Mouse (Mus musculus) MEL (cell line): ENCODE measurements around the gene Macf1.

ENCODE experiments used
- BHLHE40 ChIP-seq: IDR thresholded peaks from 2 replicates; pipeline ENCODE4 v1.6.1; 2012; ENCODE audit warnings: low read depth, mild to moderate bottlenecking, inconsistent platforms, low read length, improper control_type of control experiment, borderline replicate concordance
- CTCF ChIP-seq, 3 experiments: IDR thresholded peaks in 2 of 3; conservative IDR thresholded peaks in 1 of 3; 2 replicates each; pipeline ENCODE4 v1.5.1; 2011 to 2012; ENCODE audit warnings: low read length in 3 of 3, low read depth in 2 of 3, mild to moderate bottlenecking in 2 of 3, improper control_type of control experiment in 1 of 3, inconsistent platforms in 1 of 3, mixed read lengths in 1 of 3, moderate library complexity in 1 of 3; ENCODE audit not compliant: control insufficient read depth in 1 of 3, insufficient read depth in 1 of 3, poor library complexity in 1 of 3, severe bottlenecking in 1 of 3
- EP300 ChIP-seq, 2 experiments: IDR thresholded peaks; 2 replicates each; pipeline ENCODE4 v1.6.1; 2011; ENCODE audit warnings: improper control_type of control experiment in 2 of 2, low read length in 2 of 2, low read depth in 1 of 2, mild to moderate bottlenecking in 1 of 2
- GATA1 ChIP-seq: IDR thresholded peaks from 2 replicates; pipeline ENCODE4 v1.6.1; 2011; ENCODE audit warnings: low read depth, low read length, improper control_type of control experiment
- KAT2A ChIP-seq: conservative IDR thresholded peaks from 2 replicates; pipeline ENCODE4 v1.6.1; 2012; ENCODE audit warnings: low read depth, low read length, improper control_type of control experiment, inconsistent platforms
- MYC ChIP-seq: IDR thresholded peaks from 2 replicates; pipeline ENCODE4 v1.6.1; 2011; ENCODE audit warnings: low read depth, mild to moderate bottlenecking, low read length, improper control_type of control experiment, moderate library complexity
- NRF1 ChIP-seq: IDR thresholded peaks from 2 replicates; pipeline ENCODE4 v1.6.1; 2014; ENCODE audit warnings: low read depth, mild to moderate bottlenecking, inconsistent platforms, low read length, improper control_type of control experiment, moderate library complexity; ENCODE audit not compliant: poor library complexity, insufficient read depth, severe bottlenecking
- POLR2A ChIP-seq, 2 experiments: IDR thresholded peaks; 2 replicates each; pipeline ENCODE4 v1.6.1; 2011 to 2012; ENCODE audit warnings: low read length in 2 of 2, mild to moderate bottlenecking in 2 of 2, control low read depth in 1 of 2, improper control_type of control experiment in 1 of 2, low read depth in 1 of 2, moderate library complexity in 1 of 2; ENCODE audit not compliant: control insufficient read depth in 1 of 2, insufficient read depth in 1 of 2, poor library complexity in 1 of 2
- SMC3 ChIP-seq: IDR thresholded peaks from 2 replicates; pipeline ENCODE4 v1.6.1; 2011; ENCODE audit warnings: low read depth, low read length, improper control_type of control experiment
- ZC3H11A ChIP-seq: IDR thresholded peaks from 2 replicates; pipeline ENCODE4 v1.6.1; 2012; ENCODE audit warnings: low read depth, mild to moderate bottlenecking, inconsistent platforms, low read length, improper control_type of control experiment

GRCm38 (mm10) chr4:123327630-123328029, 356.5 kb downstream of the Macf1 start:
- TF ChIP-seq EP300 (IDR thresholded peaks at IDR 0.05; ENCODE audit: low read depth in 1 of 2, low read length in 2 of 2): no peak
- TF ChIP-seq KAT2A: no peak
- no peak for TF ChIP-seq NRF1
- TF ChIP-seq POLR2A (IDR thresholded peaks at IDR 0.05; ENCODE audit: control insufficient read depth in 1 of 2, insufficient read depth in 1 of 2, low read depth in 1 of 2, low read length in 2 of 2, poor library complexity in 1 of 2): no peak
- no peak for TF ChIP-seq MYC
- no peak for TF ChIP-seq CTCF (IDR thresholded peaks at IDR 0.05 in 2 of 3, conservative IDR thresholded peaks at IDR 0.05 in 1 of 3; ENCODE audit: control insufficient read depth in 1 of 3, insufficient read depth in 1 of 3, low read depth in 2 of 3, low read length in 3 of 3, poor library complexity in 1 of 3, severe bottlenecking in 1 of 3)
- no peak for TF ChIP-seq ZC3H11A
- TF ChIP-seq BHLHE40: no peak
- TF ChIP-seq GATA1: no peak
- TF ChIP-seq SMC3: no peak
